Mouse (Mus musculus) heart, postnatal 14 days (tissue): ENCODE data around the gene Cacng7. TPM values are rescaled to one million over a fixed set of nuclear protein-coding genes. Genes with fewer than 3 reads are reported as not detected.
"Not testable (repeated sequence)": the region's sequence is repeated elsewhere in the genome, so short reads cannot be mapped to it uniquely, and the experiment has no call there.

Experiments
- DNase-seq, 2 experiments: peaks; one replicate each; pipeline ENCODE4 v3.0.0; 2021 to 2022
- intact Hi-C: fragments of 180-260 bp; cut with DNase I; formaldehyde crosslinking; loops from one replicate; pipeline ENCODE4 v1.15.1; 2025
- long read RNA-seq, 2 experiments: library from polyadenylated mRNA; stranded (forward); transcript quantifications; one replicate each; pipeline ENCODE4 v2.0.0; 2021
- total RNA-seq, 2 experiments: library from RNA; stranded (reverse); gene quantifications; 2 replicates each; pipeline ENCODE4 v1.2.3; 2021

Cacng7 gene
- total RNA-seq, result 1 to 10 TPM; 5.3 to 5.6 TPM
- long read RNA-seq, experiment 1, result 0 reads
- long read RNA-seq, experiment 2, result 0 reads

DNA sequence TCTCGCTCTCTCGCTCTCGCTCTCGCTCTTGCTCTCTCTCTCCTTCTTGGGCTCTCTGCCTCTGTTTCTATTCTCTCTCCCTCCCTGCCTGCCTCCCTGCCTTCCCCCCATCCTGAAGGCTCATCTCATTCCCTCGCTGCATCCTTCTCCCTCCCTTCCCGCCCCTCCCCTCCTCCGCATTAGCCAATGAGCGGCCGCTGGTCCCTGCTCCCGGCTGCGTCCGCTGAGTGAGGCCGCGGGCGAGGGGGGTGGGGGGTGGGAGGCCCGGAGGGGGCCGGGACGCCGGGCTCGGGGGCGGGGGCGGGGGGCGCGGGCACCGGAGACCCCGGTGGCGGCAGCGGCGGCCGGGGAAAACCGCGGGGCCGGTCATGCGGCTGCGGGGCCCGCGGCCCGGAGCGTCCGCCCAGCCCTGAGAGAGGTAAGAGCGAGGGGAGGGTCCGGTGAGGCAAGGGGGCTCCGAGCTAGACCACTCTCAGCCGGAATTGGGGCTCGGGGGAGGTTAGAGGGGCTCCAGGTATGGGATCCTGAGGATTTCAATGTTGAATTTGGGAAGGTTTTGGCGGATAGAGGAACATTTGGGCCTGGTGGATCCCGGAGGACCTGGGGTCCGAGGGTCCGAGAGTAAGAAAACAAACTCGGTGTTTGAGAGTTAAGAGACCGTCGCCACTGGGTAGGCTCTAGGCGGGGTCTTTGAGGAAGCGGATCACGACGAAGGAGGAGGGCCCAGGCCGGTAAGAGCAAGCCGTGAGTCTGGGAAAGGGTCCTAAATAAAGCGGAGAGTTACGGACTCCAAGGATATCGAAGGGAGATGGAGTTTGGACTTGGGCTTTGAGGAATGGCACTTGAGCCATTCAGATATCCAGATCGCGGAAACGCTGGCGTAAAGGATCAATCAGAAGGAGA is at the start of gene Cacng7:
TSS of gene Cacng7 (plus strand) at position 337 of the 903 bp plus-strand sequence.
- DNase-seq, result peak; percentile 38 to 45
- intact Hi-C loops, result no loop called here

- DNase-seq, result no peak
- intact Hi-C loops, result no loop called here
These were observed 49.5 kb upstream of the Cacng7 start for GRCm38 (mm10) chr7:3283081-3283875.

- intact Hi-C loops, result no loop called here
- no peak for DNase-seq
These were observed 48.2 kb upstream of the Cacng7 start for GRCm38 (mm10) chr7:3284604-3285003.

- no peak for DNase-seq
- intact Hi-C loops, result no loop called here
These were observed 46.7 kb upstream of the Cacng7 start for GRCm38 (mm10) chr7:3286036-3286435.

DNA sequence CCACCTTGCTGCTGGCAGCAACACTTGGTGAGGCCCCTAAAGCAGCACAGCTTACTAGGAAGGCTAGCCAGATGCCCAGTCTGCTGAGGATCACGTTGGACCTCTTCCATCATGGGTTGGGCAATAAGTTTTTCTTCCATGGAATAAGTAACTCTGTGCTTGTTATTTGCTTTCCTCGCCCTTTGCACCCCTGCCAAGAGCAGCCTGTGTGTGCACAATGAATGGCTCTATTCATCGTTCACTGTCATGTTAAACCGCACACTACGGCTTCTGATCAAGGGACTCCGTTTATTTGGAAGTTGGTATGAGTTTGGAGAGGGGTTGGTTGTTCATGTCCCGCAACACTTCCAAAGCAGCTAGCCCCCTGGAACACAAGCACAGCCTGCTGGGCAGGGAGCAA is 45.6 kb upstream of the Cacng7 start:
- intact Hi-C loops, result no loop called here
- no peak for DNase-seq

- intact Hi-C loops, result no loop called here
- DNase-seq, result peak; percentile 87 to 89
These were observed 43.5 kb upstream of the Cacng7 start, which contains the start of the genes Myadm and Prkcg for GRCm38 (mm10) chr7:3288976-3289970. Gene Myadm, plus strand, starts transcription at chr7:3289080. Gene Prkcg, plus strand, starts transcription at chr7:3289179.

DNA sequence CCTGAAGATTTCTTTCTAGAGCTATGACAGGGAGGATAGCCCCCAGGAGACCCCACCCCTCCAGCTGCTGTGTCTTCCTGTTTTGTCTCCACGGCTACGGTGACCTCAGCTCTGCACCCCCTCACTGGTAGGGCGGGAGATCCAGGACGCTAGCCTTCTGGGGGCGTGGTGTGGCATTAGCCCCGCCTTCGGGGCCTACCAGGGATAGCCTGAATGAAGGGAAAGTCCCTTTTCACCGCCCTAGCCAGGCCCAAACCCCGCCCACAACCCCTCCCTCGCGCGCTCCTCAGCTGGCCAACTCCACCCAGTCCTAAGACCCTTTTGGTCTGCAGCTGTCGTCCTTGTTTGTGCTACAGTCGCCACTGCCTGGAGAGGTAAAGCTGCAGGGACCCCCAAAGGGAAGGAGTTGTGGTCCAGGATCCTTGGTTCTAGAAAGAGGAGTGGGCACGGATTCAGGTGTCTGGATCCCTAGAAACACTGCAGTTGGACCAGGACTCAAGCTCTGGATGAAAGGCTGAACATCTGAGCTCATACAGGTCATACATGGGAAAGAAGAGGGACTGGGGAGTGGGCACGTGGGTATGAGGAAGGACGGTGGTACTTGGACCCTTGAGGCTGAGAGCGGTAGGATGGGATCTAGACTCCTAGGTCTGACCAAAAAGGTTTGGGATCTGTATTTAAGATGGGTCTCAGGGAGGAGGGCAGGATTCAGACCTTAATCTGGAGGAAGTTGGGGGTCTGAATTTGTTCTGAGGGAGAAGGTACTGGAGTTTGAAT is 42.3 kb upstream of the Cacng7 start:
- DNase-seq, result peak; percentile 97 to 99
- intact Hi-C loops, result no loop called here

DNA sequence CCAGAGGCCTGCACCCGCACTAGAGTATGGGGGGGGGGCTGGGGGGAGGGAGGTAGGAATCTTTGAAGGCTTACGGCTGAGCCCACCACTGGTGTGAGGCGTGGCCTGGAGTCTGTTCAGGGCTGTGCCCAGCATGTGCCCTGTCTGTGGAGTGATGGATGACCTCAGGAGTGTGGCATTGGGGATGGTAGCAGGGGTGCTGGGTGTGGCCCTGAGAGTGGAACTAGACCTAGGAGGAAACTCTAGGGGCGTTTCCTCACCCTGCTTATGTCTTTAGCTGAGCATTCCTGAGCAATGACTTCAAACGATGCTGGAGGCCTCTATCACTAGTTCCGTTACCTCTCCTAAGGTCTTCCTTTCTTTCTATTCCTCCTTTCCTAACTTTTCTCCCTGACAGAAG is 41.6 kb upstream of the Cacng7 start:
- no peak for DNase-seq
- intact Hi-C loops, result no loop called here

DNA sequence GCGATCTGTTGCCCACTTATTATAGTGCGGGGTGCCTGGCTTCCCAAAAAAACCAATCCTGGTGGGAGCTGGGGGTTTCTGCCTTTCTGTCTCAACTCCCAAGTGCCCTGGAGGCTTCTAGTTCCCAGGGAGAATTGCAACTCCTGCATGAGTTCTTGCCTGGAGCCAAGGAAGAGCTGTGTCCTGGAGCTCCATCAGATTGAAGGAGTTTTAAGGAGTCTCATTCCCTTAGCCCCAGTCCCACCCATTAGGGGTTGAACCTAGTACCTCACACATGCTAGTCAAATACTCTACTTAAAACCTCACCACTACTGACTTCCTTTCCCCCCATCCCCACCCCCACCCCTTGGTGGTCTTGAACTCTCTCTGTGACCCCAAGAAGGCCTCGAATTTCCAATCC is 41.0 kb upstream of the Cacng7 start:
- DNase-seq, result no peak
- intact Hi-C loops, result no loop called here

- intact Hi-C loops, DNase-seq: not testable (repeated sequence)
These were observed 40.5 kb upstream of the Cacng7 start for GRCm38 (mm10) chr7:3292271-3292670.

DNA sequence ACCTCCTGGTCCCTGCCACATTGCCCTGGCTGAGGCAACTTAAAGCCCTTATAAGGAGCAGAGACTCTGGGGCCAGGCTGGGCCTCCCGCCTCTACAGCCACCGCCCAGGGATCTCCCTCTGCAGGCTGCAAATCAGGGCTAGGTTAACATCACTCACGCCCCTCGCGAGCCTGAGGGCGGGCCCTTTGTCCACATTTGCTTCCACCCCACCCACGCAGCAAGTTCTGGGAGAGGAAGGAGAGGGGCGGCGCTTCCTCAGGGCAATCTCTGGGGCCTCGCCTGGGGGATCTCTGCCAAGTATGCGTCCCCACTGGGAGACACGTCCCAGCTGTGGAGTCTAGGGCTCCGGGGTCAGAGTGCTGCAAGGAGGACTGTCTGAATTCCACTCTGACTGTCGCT is 40.0 kb upstream of the Cacng7 start:
- peak; percentile 95 for DNase-seq
- intact Hi-C loops, result no loop called here

- no peak for DNase-seq
- intact Hi-C loops, result no loop called here
These were observed 38.0 kb upstream of the Cacng7 start for GRCm38 (mm10) chr7:3294794-3295193.

- DNase-seq, result no peak
- intact Hi-C loops, result no loop called here
These were observed 37.2 kb upstream of the Cacng7 start for GRCm38 (mm10) chr7:3295321-3296110.

- no peak for DNase-seq
- intact Hi-C loops, result no loop called here
These were observed 36.0 kb upstream of the Cacng7 start for GRCm38 (mm10) chr7:3296711-3297110.

GRCm38 (mm10) chr7:3299941-3300617 is 32.7 kb upstream of the Cacng7 start:
- no peak for DNase-seq

DNA sequence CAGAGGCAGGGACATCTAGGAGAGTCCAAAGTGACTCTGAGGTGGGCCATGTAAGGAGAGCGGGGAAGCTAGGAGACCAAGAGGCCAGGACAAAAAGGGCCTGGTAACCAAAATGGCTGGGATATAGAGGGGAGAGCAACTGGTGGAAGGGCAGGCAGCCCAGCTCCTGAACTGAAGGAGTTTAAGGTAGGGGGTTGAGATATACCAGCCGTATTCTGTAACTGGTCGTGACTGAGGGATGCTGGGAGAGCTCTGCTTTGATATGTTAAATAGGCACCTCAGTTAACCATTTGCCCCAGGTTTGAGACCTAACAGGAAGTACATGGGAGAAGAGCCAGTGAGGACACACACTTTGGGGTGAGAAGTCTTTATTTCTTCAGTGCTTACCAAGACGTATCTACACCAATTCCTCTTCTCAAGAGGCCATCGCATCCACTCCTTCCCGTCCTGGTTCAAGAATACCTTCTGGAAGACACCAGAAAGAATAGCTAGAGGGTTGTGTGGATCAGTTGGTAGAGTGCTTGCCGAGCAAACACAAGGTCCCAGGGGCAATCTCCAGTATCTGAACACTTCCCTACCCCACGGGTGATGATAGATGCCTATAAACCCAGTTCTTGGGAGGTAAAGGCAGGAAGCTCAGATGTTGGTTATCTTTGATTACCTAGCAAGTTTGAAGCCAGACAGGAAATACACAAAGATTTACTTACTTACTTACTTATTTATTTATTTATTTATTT is 31.7 kb upstream of the Cacng7 start:
- intact Hi-C loops, result loop anchor here (5.0 kb wide), 1 partner anchor 34 kb away; no protein-coding TSS in a partner anchor
- no peak for DNase-seq

More at GRCm38 (mm10) chr7:3299941-3300617, 32.7 kb upstream of the Cacng7 start:
- intact Hi-C loops, result loop anchor here (5.0 kb wide), 1 partner anchor 33 kb away; no protein-coding TSS in a partner anchor
